Mouse (Mus musculus) kidney, embryonic 14.5 days (tissue): ENCODE results near the gene Nlgn1. TPM values are rescaled to one million over a fixed set of nuclear protein-coding genes. Genes with fewer than 3 reads are reported as not detected.

ENCODE experiments used
- ATAC-seq: fragments of 200-750 bp; cut with Nextera tagmentation; 2 replicates; pipeline ENCODE4 v1.8.0; 2017; ENCODE audit warnings: moderate number of reproducible peaks, mild to moderate bottlenecking, moderate TSS enrichment, moderate library complexity; ENCODE audit not compliant: low FRiP score, low TSS enrichment
- H3K27ac ChIP-seq: fragments of 300-500 bp; sonication (generic); 2 replicates; pipeline ENCODE4 v1.5.1; 2014; ENCODE audit warnings: low read depth, mild to moderate bottlenecking, low read length, moderate library complexity, mixed read lengths
- H3K27me3 ChIP-seq: fragments of 300-500 bp; sonication (generic); 2 replicates; pipeline ENCODE4 v1.6.1; 2014; ENCODE audit warnings: mild to moderate bottlenecking, low read length; ENCODE audit not compliant: control insufficient read depth, insufficient read depth
- H3K36me3 ChIP-seq: fragments of 300-500 bp; sonication (generic); 2 replicates; pipeline ENCODE4 v1.6.1; 2014; ENCODE audit warnings: low read length, mixed read lengths; ENCODE audit not compliant: control insufficient read depth, insufficient read depth
- H3K4me1 ChIP-seq: fragments of 300-500 bp; sonication (generic); 2 replicates; pipeline ENCODE4 v1.6.1; 2014; ENCODE audit warnings: low read length, mixed read lengths; ENCODE audit not compliant: control insufficient read depth, insufficient read depth
- H3K4me2 ChIP-seq: fragments of 300-500 bp; sonication (generic); replicated peaks from 2 replicates; pipeline ENCODE4 v1.6.1; 2014; ENCODE audit warnings: low read depth, mild to moderate bottlenecking, low read length
- H3K4me3 ChIP-seq: fragments of 300-500 bp; sonication (generic); 2 replicates; pipeline ENCODE4 v1.5.1; 2014; ENCODE audit warnings: mild to moderate bottlenecking, low read length
- H3K9ac ChIP-seq: fragments of 300-500 bp; sonication (generic); 2 replicates; pipeline ENCODE4 v1.6.1; 2014; ENCODE audit warnings: low read depth, mild to moderate bottlenecking, low read length, moderate library complexity
- H3K9me3 ChIP-seq: fragments of 300-500 bp; sonication (generic); 2 replicates; pipeline ENCODE4 v1.6.1; 2016; ENCODE audit warnings: low read length; ENCODE audit not compliant: control insufficient read depth
- whole genome bisulfite sequencing: fragments of 180-500 bp; shearing (Covaris S2); extraction: QIAGEN DNeasy Blood & Tissue Kit; methylation state at CpG from one replicate; pipeline ENCODE4 v1.1.7; 2014; 5-methylcytosine and 5-hydroxymethylcytosine counted together
- polyA plus RNA-seq: library from polyadenylated mRNA; unstranded; fragments of >200 nt; fragmentation: Nextera tagmentation; extraction: Ambion mirVana; gene quantifications from 2 replicates; pipeline ENCODE4 v1.2.1, GENCODE M21; 2014

Nlgn1 gene
- polyA plus RNA-seq, result 1.1 and 1.5 TPM in 2 replicates

GRCm38 (mm10) chr3:26332400-26333238 is at the start of gene Nlgn1:
Nlgn1 (minus strand) TSS chr3:26332460.
- H3K27ac ChIP-seq, result no peak within 1 kb of the TSS
- peaks cover 49% of the 10 kb centered on the region for H3K27me3 ChIP-seq

GRCm38 (mm10) chr3:26378272-26378671 is 46.0 kb upstream of the Nlgn1 start:
- no peak for ATAC-seq
- Histone ChIP-seq H3K27ac (no peak overlapping the region), H3K9me3 (no peaks in the 10 kb centered on the region), H3K27me3 (no peaks in the 10 kb centered on the region), H3K36me3 (no peaks in the 10 kb centered on the region), H3K4me2 (no peak overlapping the region), H3K9ac (no peak overlapping the region), H3K4me1 (no peaks in the 10 kb centered on the region), H3K4me3 (no peak overlapping the region)
- WGBS, result 86% methylated on average over 2 of the region's 2 CpGs

More at GRCm38 (mm10) chr3:26332400-26333238, at the start of gene Nlgn1:
- no peaks in the 10 kb centered on the region for H3K36me3 ChIP-seq
- H3K9me3 ChIP-seq, result no peaks in the 10 kb centered on the region
- H3K4me1 ChIP-seq, result 0 out of 2 replicates have a peak, but pooled peaks cover 3% of the 10 kb centered on the region
- H3K9ac ChIP-seq, result peak within 1 kb of the TSS; percentile 56
- WGBS, result 3% methylated on average over 14 of the region's 14 CpGs
- H3K4me3 ChIP-seq, result peak within 1 kb of the TSS; percentile 58
- no peak for ATAC-seq
- peak within 1 kb of the TSS; percentile 97 for H3K4me2 ChIP-seq

- 52% methylated on average over 5 of the region's 5 CpGs for WGBS
- H3K36me3 ChIP-seq, result no peaks in the 10 kb centered on the region
- H3K4me1 ChIP-seq, result no peaks in the 10 kb centered on the region
- no peak for ATAC-seq
- no peak overlapping the region for H3K27ac ChIP-seq
- H3K4me3 ChIP-seq, result no peak overlapping the region
- H3K27me3 ChIP-seq, result no peaks in the 10 kb centered on the region
- no peak overlapping the region for H3K4me2 ChIP-seq
- H3K9ac ChIP-seq, result no peak overlapping the region
- no peaks in the 10 kb centered on the region for H3K9me3 ChIP-seq
These were observed 22.8 kb upstream of the Nlgn1 start for GRCm38 (mm10) chr3:26355082-26355481.

GRCm38 (mm10) chr3:26354483-26355030 is 22.3 kb upstream of the Nlgn1 start:
- no peak overlapping the region for H3K4me2 ChIP-seq
- 65% methylated on average over 5 of the region's 5 CpGs for WGBS
- H3K9ac ChIP-seq, result no peak overlapping the region
- H3K9me3 ChIP-seq, result no peaks in the 10 kb centered on the region
- peak; percentile 66; the same call in 1 of the 2 replicates for ATAC-seq
- H3K27me3 ChIP-seq, result no peaks in the 10 kb centered on the region
- H3K27ac ChIP-seq, result no peak overlapping the region
- H3K4me3 ChIP-seq, result no peak overlapping the region
- no peaks in the 10 kb centered on the region for H3K36me3 ChIP-seq
- H3K4me1 ChIP-seq, result no peaks in the 10 kb centered on the region

GRCm38 (mm10) chr3:26337495-26337894 is 5.2 kb upstream of the Nlgn1 start:
- H3K27me3 ChIP-seq, result peaks cover 28% of the 10 kb centered on the region
- ATAC-seq, result no peak
- H3K36me3 ChIP-seq, result no peaks in the 10 kb centered on the region
- H3K9ac ChIP-seq, result no peak overlapping the region
- H3K4me1 ChIP-seq, result 0 out of 2 replicates have a peak, but pooled peaks cover under 1% of the 10 kb centered on the region
- H3K4me2 ChIP-seq, result no peak overlapping the region
- no peak overlapping the region for H3K4me3 ChIP-seq
- 63% methylated on average over 2 of the region's 2 CpGs for WGBS
- no peaks in the 10 kb centered on the region for H3K9me3 ChIP-seq
- no peak overlapping the region for H3K27ac ChIP-seq

- Histone ChIP-seq H3K4me2 (peak overlapping the region; percentile 87), H3K27me3 (peaks cover 49% of the 10 kb centered on the region), H3K36me3 (no peaks in the 10 kb centered on the region), H3K27ac (no peak overlapping the region), H3K4me1 (0 out of 2 replicates have a peak, but pooled peaks cover 3% of the 10 kb centered on the region), H3K9me3 (no peaks in the 10 kb centered on the region), H3K4me3 (peak overlapping the region; percentile 45), H3K9ac (peak overlapping the region; percentile 38; the same call in 1 of the 2 replicates)
- 1% methylated on average over 38 of the region's 41 CpGs for WGBS
- peak; percentile 81 for ATAC-seq
These were observed 1.1 kb upstream of the Nlgn1 start for GRCm38 (mm10) chr3:26333239-26333811.

- peaks cover 49% of the 10 kb centered on the region for H3K27me3 ChIP-seq
- H3K9me3 ChIP-seq, result no peaks in the 10 kb centered on the region
- peak; percentile 79 for ATAC-seq
- under 1% methylated on average over 60 of the region's 60 CpGs for WGBS
- H3K27ac ChIP-seq, result no peak overlapping the region
- peak overlapping the region; percentile 58 for H3K4me3 ChIP-seq
- H3K4me2 ChIP-seq, result peak overlapping the region; percentile 97
- H3K9ac ChIP-seq, result peak overlapping the region; percentile 56
- no peaks in the 10 kb centered on the region for H3K36me3 ChIP-seq
- H3K4me1 ChIP-seq, result 0 out of 2 replicates have a peak, but pooled peaks cover 3% of the 10 kb centered on the region
These were observed 841 bp downstream of the Nlgn1 start for GRCm38 (mm10) chr3:26331177-26332061.

GRCm38 (mm10) chr3:26330863-26331176 is 1.4 kb downstream of the Nlgn1 start:
- Histone ChIP-seq H3K27me3 (peaks cover 49% of the 10 kb centered on the region), H3K9me3 (no peaks in the 10 kb centered on the region), H3K9ac (no peak overlapping the region), H3K27ac (no peak overlapping the region), H3K36me3 (no peaks in the 10 kb centered on the region), H3K4me2 (peak overlapping the region; percentile 97), H3K4me3 (peak overlapping the region; percentile 58), H3K4me1 (0 out of 2 replicates have a peak, but pooled peaks cover 3% of the 10 kb centered on the region)
- WGBS, result 7% methylated on average over 9 of the region's 9 CpGs
- no peak for ATAC-seq
